Mouse (Mus musculus): Measurements from ENCODE around the gene Lemd1. TPM values are rescaled to one million over a fixed set of nuclear protein-coding genes. Genes with fewer than 3 reads are reported as not detected.

Gene Lemd1
- polyA plus RNA-seq, 1 experiment from 2014 or later = not detected

GRCm38 (mm10) chr1:132292318-132293129 lies 101.3 kb downstream of the Lemd1 start:
- H3K9ac ChIP-seq = no peak overlapping the region
- H3K27me3 ChIP-seq (replicated peaks) = peaks cover 38% of the 10 kb centered on the region
- 0 out of 2 replicates have a peak overlapping the region, but pooled peaks have one; percentile 35 for H3K27ac ChIP-seq (ENCODE audit: poor library complexity, severe bottlenecking)
- H3K4me1 ChIP-seq (replicated peaks) = peaks cover 38% of the 10 kb centered on the region
- WGBS = 45% methylated on average over 21 of the region's 21 CpGs
- H3K9me3 ChIP-seq (replicated peaks) = no peaks in the 10 kb centered on the region
- H3K36me3 ChIP-seq = no peaks in the 10 kb centered on the region
- peak; percentile 55; the same call in 1 of the 2 replicates for ATAC-seq (ENCODE audit: insufficient number of reproducible peaks, low FRiP score)
- H3K4me2 ChIP-seq = no peak overlapping the region
- no peak overlapping the region for H3K4me3 ChIP-seq

- Histone ChIP-seq H3K27ac (ENCODE audit: poor library complexity, severe bottlenecking) (no peak overlapping the region), H3K4me1 (replicated peaks) (peaks cover 30% of the 10 kb centered on the region), H3K36me3 (no peaks in the 10 kb centered on the region), H3K4me2 (no peak overlapping the region), H3K27me3 (replicated peaks) (peaks cover 61% of the 10 kb centered on the region), H3K9ac (no peak overlapping the region), H3K9me3 (replicated peaks) (no peaks in the 10 kb centered on the region), H3K4me3 (no peak overlapping the region)
- WGBS = 75% methylated on average over 7 of the region's 7 CpGs
- no peak for ATAC-seq (ENCODE audit: insufficient number of reproducible peaks, low FRiP score)
Observed at GRCm38 (mm10) chr1:132295506-132295905, 104.3 kb downstream of the Lemd1 start.

- Histone ChIP-seq H3K27ac (ENCODE audit: poor library complexity, severe bottlenecking) (no peak overlapping the region), H3K27me3 (replicated peaks) (peaks cover 61% of the 10 kb centered on the region), H3K4me3 (no peak overlapping the region), H3K9me3 (replicated peaks) (no peaks in the 10 kb centered on the region), H3K9ac (no peak overlapping the region), H3K4me2 (no peak overlapping the region), H3K36me3 (no peaks in the 10 kb centered on the region), H3K4me1 (replicated peaks) (peaks cover 32% of the 10 kb centered on the region)
- no peak for ATAC-seq (ENCODE audit: insufficient number of reproducible peaks, low FRiP score)
- 66% methylated on average over 3 of the region's 3 CpGs for WGBS
Observed at GRCm38 (mm10) chr1:132296051-132296450, 104.8 kb downstream of the Lemd1 start.

GRCm38 (mm10) chr1:132298425-132298800 lies 107.2 kb downstream of the Lemd1 start, which contains the start of gene Klhdc8a:
Klhdc8a (plus strand) TSS chr1:132298626.
- Histone ChIP-seq H3K27me3 (replicated peaks) (peaks cover 76% of the 10 kb centered on the region), H3K9ac (peak within 1 kb of the TSS; percentile 69), H3K36me3 (no peaks in the 10 kb centered on the region), H3K9me3 (replicated peaks) (no peaks in the 10 kb centered on the region), H3K27ac (ENCODE audit: poor library complexity, severe bottlenecking) (no peak within 1 kb of the TSS), H3K4me1 (replicated peaks) (peaks cover 13% of the 10 kb centered on the region), H3K4me3 (peak within 1 kb of the TSS; percentile 62), H3K4me2 (peak within 1 kb of the TSS; percentile 97)
- no peak for ATAC-seq (ENCODE audit: insufficient number of reproducible peaks, low FRiP score)
- WGBS = 2% methylated on average over 28 of the region's 28 CpGs

- 2% methylated on average over 70 of the region's 71 CpGs for WGBS
Observed at GRCm38 (mm10) chr1:132298801-132299464, 107.7 kb downstream of the Lemd1 start.

GRCm38 (mm10) chr1:132299744-132300143 lies 108.5 kb downstream of the Lemd1 start:
- peaks cover 74% of the 10 kb centered on the region for H3K27me3 ChIP-seq (replicated peaks)
- no peak overlapping the region for H3K9ac ChIP-seq
- peak overlapping the region; percentile 97 for H3K4me2 ChIP-seq
- ATAC-seq (ENCODE audit: insufficient number of reproducible peaks, low FRiP score) = no peak
- peaks cover 13% of the 10 kb centered on the region for H3K4me1 ChIP-seq (replicated peaks)
- H3K36me3 ChIP-seq = no peaks in the 10 kb centered on the region
- H3K9me3 ChIP-seq (replicated peaks) = no peaks in the 10 kb centered on the region
- no peak overlapping the region for H3K27ac ChIP-seq (ENCODE audit: poor library complexity, severe bottlenecking)
- 72% methylated on average over 5 of the region's 5 CpGs for WGBS
- no peak overlapping the region for H3K4me3 ChIP-seq

More at GRCm38 (mm10) chr1:132298801-132299464, 107.7 kb downstream of the Lemd1 start:
- no peaks in the 10 kb centered on the region for H3K36me3 ChIP-seq
- H3K4me2 ChIP-seq = peak overlapping the region; percentile 97
- ATAC-seq (ENCODE audit: insufficient number of reproducible peaks, low FRiP score) = no peak; the same call in 1 of the 2 replicates
- no peaks in the 10 kb centered on the region for H3K9me3 ChIP-seq (replicated peaks)
- peaks cover 13% of the 10 kb centered on the region for H3K4me1 ChIP-seq (replicated peaks)
- peak overlapping the region; percentile 62 for H3K4me3 ChIP-seq
- H3K9ac ChIP-seq = peak overlapping the region; percentile 69
- peaks cover 76% of the 10 kb centered on the region for H3K27me3 ChIP-seq (replicated peaks)
- H3K27ac ChIP-seq (ENCODE audit: poor library complexity, severe bottlenecking) = no peak overlapping the region

- Histone ChIP-seq H3K27me3 (replicated peaks) (peaks cover 65% of the 10 kb centered on the region), H3K36me3 (no peaks in the 10 kb centered on the region), H3K27ac (ENCODE audit: poor library complexity, severe bottlenecking) (no peak overlapping the region), H3K4me1 (replicated peaks) (peaks cover 13% of the 10 kb centered on the region), H3K9ac (no peak overlapping the region), H3K4me3 (no peak overlapping the region), H3K4me2 (no peak overlapping the region), H3K9me3 (replicated peaks) (no peaks in the 10 kb centered on the region)
- 84% methylated on average over 5 of the region's 5 CpGs for WGBS
- no peak for ATAC-seq (ENCODE audit: insufficient number of reproducible peaks, low FRiP score)
Observed at GRCm38 (mm10) chr1:132301242-132301641, 110.0 kb downstream of the Lemd1 start.

- Histone ChIP-seq H3K27me3 (replicated peaks) (peaks cover 59% of the 10 kb centered on the region), H3K9ac (no peak overlapping the region), H3K4me3 (no peak overlapping the region), H3K9me3 (replicated peaks) (no peaks in the 10 kb centered on the region), H3K27ac (ENCODE audit: poor library complexity, severe bottlenecking) (no peak overlapping the region), H3K4me2 (no peak overlapping the region), H3K4me1 (replicated peaks) (peaks cover 13% of the 10 kb centered on the region), H3K36me3 (no peaks in the 10 kb centered on the region)
- WGBS = 80% methylated on average over 9 of the region's 9 CpGs
- no peak for ATAC-seq (ENCODE audit: insufficient number of reproducible peaks, low FRiP score)
Observed at GRCm38 (mm10) chr1:132302341-132302866, 111.2 kb downstream of the Lemd1 start.

- H3K9me3 ChIP-seq (replicated peaks) = no peaks in the 10 kb centered on the region
- 27% methylated on average over 9 of the region's 9 CpGs for WGBS
- peaks cover 44% of the 10 kb centered on the region for H3K27me3 ChIP-seq (replicated peaks)
- ATAC-seq (ENCODE audit: insufficient number of reproducible peaks, low FRiP score) = no peak
- no peak overlapping the region for H3K27ac ChIP-seq (ENCODE audit: poor library complexity, severe bottlenecking)
- no peak overlapping the region for H3K9ac ChIP-seq
- H3K4me3 ChIP-seq = no peak overlapping the region
- H3K4me2 ChIP-seq = no peak overlapping the region
- H3K36me3 ChIP-seq = no peaks in the 10 kb centered on the region
- H3K4me1 ChIP-seq (replicated peaks) = peaks cover 11% of the 10 kb centered on the region
Observed at GRCm38 (mm10) chr1:132304618-132305214, 113.5 kb downstream of the Lemd1 start.

- Histone ChIP-seq H3K27ac (ENCODE audit: poor library complexity, severe bottlenecking) (no peak overlapping the region), H3K9ac (no peak overlapping the region), H3K4me3 (no peak overlapping the region), H3K27me3 (replicated peaks) (peaks cover 34% of the 10 kb centered on the region; the same call in 1 of the 2 replicates), H3K4me1 (replicated peaks) (peaks cover 18% of the 10 kb centered on the region), H3K9me3 (replicated peaks) (no peaks in the 10 kb centered on the region), H3K4me2 (no peak overlapping the region), H3K36me3 (no peaks in the 10 kb centered on the region)
- no peak for ATAC-seq (ENCODE audit: insufficient number of reproducible peaks, low FRiP score)
- 46% methylated on average over 4 of the region's 4 CpGs for WGBS
Observed at GRCm38 (mm10) chr1:132306160-132306559, 114.9 kb downstream of the Lemd1 start.

GRCm38 (mm10) chr1:132306808-132307207 lies 115.6 kb downstream of the Lemd1 start:
- Histone ChIP-seq H3K9me3 (replicated peaks) (no peaks in the 10 kb centered on the region), H3K27me3 (replicated peaks) (peaks cover 28% of the 10 kb centered on the region; the same call in 1 of the 2 replicates), H3K36me3 (no peaks in the 10 kb centered on the region), H3K9ac (no peak overlapping the region), H3K4me1 (replicated peaks) (peaks cover 23% of the 10 kb centered on the region), H3K4me3 (no peak overlapping the region), H3K4me2 (no peak overlapping the region), H3K27ac (ENCODE audit: poor library complexity, severe bottlenecking) (no peak overlapping the region)
- 29% methylated on average over 4 of the region's 4 CpGs for WGBS
- ATAC-seq (ENCODE audit: insufficient number of reproducible peaks, low FRiP score) = no peak

Measured in heart, embryonic 12.5 days (tissue).